Mouse (Mus musculus): Measurements from ENCODE around the gene Pdrg1. TPM values are rescaled to one million over a fixed set of nuclear protein-coding genes. Genes with fewer than 3 reads are reported as not detected.

The Pdrg1 gene
- total and polyA plus RNA-seq, 2 experiments = 14.4 to 28.3 TPM

DNA sequence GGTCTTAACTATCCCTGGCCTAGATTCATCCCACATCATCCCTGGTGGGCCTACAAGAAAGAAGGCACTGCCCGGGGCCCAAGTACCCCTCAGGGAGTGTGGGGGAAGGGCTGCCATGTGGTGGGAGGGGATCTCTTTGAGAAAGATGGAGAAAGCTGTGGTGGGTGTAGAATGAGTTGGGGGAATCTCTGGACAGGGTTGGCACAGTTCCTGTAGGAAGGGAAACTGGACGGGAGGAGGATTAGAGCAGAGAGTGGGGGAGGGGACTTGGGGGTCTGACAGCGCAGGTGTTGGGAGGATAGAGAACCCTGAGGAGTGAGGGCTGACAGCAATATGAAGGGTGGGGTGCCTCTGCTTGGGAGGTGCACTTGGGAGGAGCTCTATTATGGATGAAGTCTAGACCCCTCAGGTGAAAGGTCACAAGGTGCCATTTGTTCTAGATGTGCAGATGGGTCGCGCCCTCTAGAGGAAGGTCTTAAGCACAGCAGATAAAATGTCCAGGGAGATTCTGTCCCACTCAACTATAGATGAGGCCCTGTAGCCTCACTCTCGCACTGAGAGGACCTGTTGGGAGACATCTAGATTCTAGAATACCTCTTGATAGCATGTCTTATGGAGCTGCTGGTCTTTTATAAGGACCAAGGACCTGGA is 40.2 kb upstream of the Pdrg1 start:
- no peak overlapping the region for H3K9ac ChIP-seq (ENCODE audit: low read depth, low read length)
- DNase-seq (ENCODE audit: extremely low read depth, low read depth, low spot score) = no peak
- TF ChIP-seq CTCF (IDR thresholded peaks at IDR 0.05; ENCODE audit: low read depth, low read length) (no peak), POLR2A (IDR thresholded peaks at IDR 0.05; ENCODE audit: extremely low read depth, insufficient read depth, low read length) (no peak)
- H3K36me3 ChIP-seq (ENCODE audit: control insufficient read depth, insufficient read depth, low read length) = no peaks in the 10 kb centered on the region
- WGBS = 51% methylated on average over 6 of the region's 6 CpGs
- H3K27ac ChIP-seq (replicated peaks; ENCODE audit: insufficient read depth, low read depth, low read length) = no peak overlapping the region
- H3K4me3 ChIP-seq (ENCODE audit: insufficient read depth, low read depth, low read length) = no peak overlapping the region
- no peaks in the 10 kb centered on the region for H3K4me1 ChIP-seq (ENCODE audit: control insufficient read depth, insufficient read depth, low read length)
- no peaks in the 10 kb centered on the region for H3K79me2 ChIP-seq (ENCODE audit: control insufficient read depth, insufficient read depth, low read length)
- peaks cover 3% of the 10 kb centered on the region for H3K27me3 ChIP-seq (ENCODE audit: control insufficient read depth, insufficient read depth, low read length)

DNA sequence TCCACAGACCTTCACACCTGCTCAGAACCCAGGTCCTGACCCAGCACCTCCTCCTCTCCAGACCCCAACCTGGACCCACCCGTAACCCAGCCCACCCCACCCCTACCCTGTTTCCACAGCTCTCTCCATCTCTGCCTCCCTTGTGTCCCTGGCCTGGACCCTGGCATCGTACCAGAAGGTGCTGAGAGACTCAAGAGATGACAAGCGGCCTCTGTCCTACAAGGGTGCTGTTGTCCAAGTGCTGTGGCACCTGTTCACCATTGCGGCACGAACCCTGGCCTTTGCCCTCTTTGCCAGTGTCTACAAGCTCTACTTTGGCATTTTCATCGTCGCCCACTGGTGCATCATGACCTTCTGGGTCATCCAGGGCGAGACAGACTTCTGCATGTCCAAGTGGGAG is 38.7 kb upstream of the Pdrg1 start:
- no peaks in the 10 kb centered on the region for H3K4me1 ChIP-seq (ENCODE audit: control insufficient read depth, insufficient read depth, low read length)
- WGBS = 75% methylated on average over 8 of the region's 8 CpGs
- H3K79me2 ChIP-seq (ENCODE audit: control insufficient read depth, insufficient read depth, low read length) = no peaks in the 10 kb centered on the region

DNA sequence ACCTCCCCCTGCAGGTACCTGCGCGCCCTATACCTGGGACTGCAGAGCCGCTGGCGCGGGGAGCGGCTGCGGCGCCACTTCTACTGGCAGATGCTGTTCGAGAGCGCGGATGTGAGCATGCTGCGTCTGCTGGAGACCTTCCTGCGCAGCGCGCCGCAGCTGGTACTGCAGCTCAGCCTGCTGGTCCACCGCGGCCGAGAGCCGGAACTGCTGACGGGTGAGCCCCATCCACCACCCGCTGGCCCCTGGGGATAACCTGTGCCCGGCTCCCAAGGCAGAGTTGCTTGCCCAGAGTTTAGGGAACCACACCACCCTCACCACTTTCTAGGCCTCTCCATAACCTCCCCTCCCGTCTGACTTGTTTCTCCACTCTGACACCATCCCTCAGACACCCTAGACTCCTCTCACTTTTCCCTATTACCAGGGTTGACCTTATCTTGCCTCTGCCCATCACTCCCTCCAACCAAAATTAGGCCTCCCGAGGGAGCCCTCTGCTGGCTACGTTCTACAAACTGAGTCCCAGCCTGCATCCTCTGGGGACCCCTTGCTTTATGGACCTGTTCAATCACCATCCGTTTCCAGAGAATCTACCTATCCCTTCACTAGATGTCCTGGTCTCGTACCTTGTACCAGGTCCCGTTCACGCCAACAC is 37.6 kb upstream of the Pdrg1 start:
- 9% methylated on average over 30 of the region's 30 CpGs for WGBS

More for the DNA sequence above, 38.7 kb upstream of the Pdrg1 start:
- Histone ChIP-seq H3K9ac (ENCODE audit: low read depth, low read length) (no peak overlapping the region), H3K27ac (replicated peaks; ENCODE audit: insufficient read depth, low read depth, low read length) (no peak overlapping the region), H3K27me3 (ENCODE audit: control insufficient read depth, insufficient read depth, low read length) (peaks cover 3% of the 10 kb centered on the region), H3K36me3 (ENCODE audit: control insufficient read depth, insufficient read depth, low read length) (no peaks in the 10 kb centered on the region), H3K4me3 (ENCODE audit: insufficient read depth, low read depth, low read length) (no peak overlapping the region)
- DNase-seq (ENCODE audit: extremely low read depth, low read depth, low spot score) = no peak
- TF ChIP-seq POLR2A (IDR thresholded peaks at IDR 0.05; ENCODE audit: extremely low read depth, insufficient read depth, low read length) (no peak), CTCF (IDR thresholded peaks at IDR 0.05; ENCODE audit: low read depth, low read length) (no peak)

DNA sequence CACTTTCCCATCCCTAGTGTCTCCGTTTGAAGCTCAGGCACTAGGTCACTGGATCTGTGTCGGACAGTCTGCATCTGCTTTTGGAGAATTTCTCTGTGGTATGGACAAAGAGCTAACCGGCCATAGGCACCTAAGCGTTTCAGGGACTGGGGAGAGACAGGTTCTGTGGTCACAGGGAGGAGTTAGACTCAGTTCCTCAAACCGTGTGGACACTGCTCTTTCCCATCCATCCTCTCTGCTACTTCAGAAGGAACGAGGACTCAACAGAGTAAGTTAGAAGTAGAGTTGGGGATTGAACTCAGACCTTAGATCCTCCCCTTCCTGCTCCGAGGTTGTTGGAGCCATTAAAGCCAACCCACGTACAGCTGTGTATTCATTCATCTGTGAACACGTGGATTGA is 36.3 kb upstream of the Pdrg1 start:
- DNase-seq (ENCODE audit: extremely low read depth, low read depth, low spot score) = no peak
- TF ChIP-seq CTCF (IDR thresholded peaks at IDR 0.05; ENCODE audit: low read depth, low read length) = no peak
- TF ChIP-seq POLR2A (IDR thresholded peaks at IDR 0.05; ENCODE audit: extremely low read depth, insufficient read depth, low read length) = no peak
- 73% methylated on average over 9 of the region's 9 CpGs for whole genome bisulfite sequencing

More for the DNA sequence above, 37.6 kb upstream of the Pdrg1 start:
- Histone ChIP-seq H3K4me3 (ENCODE audit: insufficient read depth, low read depth, low read length) (no peak overlapping the region), H3K79me2 (ENCODE audit: control insufficient read depth, insufficient read depth, low read length) (no peaks in the 10 kb centered on the region), H3K36me3 (ENCODE audit: control insufficient read depth, insufficient read depth, low read length) (no peaks in the 10 kb centered on the region), H3K9ac (ENCODE audit: low read depth, low read length) (no peak overlapping the region), H3K27ac (replicated peaks; ENCODE audit: insufficient read depth, low read depth, low read length) (no peak overlapping the region), H3K4me1 (ENCODE audit: control insufficient read depth, insufficient read depth, low read length) (no peaks in the 10 kb centered on the region), H3K27me3 (ENCODE audit: control insufficient read depth, insufficient read depth, low read length) (peaks cover 3% of the 10 kb centered on the region)
- TF ChIP-seq CTCF (IDR thresholded peaks at IDR 0.05; ENCODE audit: low read depth, low read length) (no peak), POLR2A (IDR thresholded peaks at IDR 0.05; ENCODE audit: extremely low read depth, insufficient read depth, low read length) (no peak)
- DNase-seq (ENCODE audit: extremely low read depth, low read depth, low spot score) = no peak

DNA sequence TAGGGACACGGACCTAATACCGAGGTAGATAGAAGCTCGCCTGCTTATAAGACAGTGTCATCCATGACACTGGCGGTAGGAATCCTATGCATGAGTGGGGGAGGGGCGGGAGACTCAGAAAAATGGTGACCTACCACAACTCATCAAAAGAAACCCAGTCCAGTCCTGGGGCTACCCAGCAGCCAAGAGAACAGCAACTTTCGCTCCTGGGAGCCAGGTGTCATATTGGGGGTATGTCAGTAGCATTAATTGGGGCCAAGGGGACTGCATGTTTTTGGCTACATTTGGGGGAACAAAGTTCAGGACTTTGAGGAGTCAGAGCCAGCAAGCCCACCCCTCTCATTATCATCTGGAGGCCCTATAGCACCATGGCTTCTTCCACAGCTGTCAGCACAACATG is 35.9 kb upstream of the Pdrg1 start:
- no peak overlapping the region for H3K4me3 ChIP-seq (ENCODE audit: insufficient read depth, low read depth, low read length)
- no peak overlapping the region for H3K27ac ChIP-seq (replicated peaks; ENCODE audit: insufficient read depth, low read depth, low read length)
- no peak overlapping the region for H3K9ac ChIP-seq (ENCODE audit: low read depth, low read length)
- no peaks in the 10 kb centered on the region for H3K79me2 ChIP-seq (ENCODE audit: control insufficient read depth, insufficient read depth, low read length)
- TF ChIP-seq CTCF (IDR thresholded peaks at IDR 0.05; ENCODE audit: low read depth, low read length) (no peak), POLR2A (IDR thresholded peaks at IDR 0.05; ENCODE audit: extremely low read depth, insufficient read depth, low read length) (no peak)
- DNase-seq (ENCODE audit: extremely low read depth, low read depth, low spot score) = no peak
- H3K27me3 ChIP-seq (ENCODE audit: control insufficient read depth, insufficient read depth, low read length) = peaks cover 3% of the 10 kb centered on the region
- 71% methylated on average over 6 of the region's 6 CpGs for WGBS
- H3K4me1 ChIP-seq (ENCODE audit: control insufficient read depth, insufficient read depth, low read length) = no peaks in the 10 kb centered on the region
- H3K36me3 ChIP-seq (ENCODE audit: control insufficient read depth, insufficient read depth, low read length) = no peaks in the 10 kb centered on the region

More for the DNA sequence above, 36.3 kb upstream of the Pdrg1 start:
- no peaks in the 10 kb centered on the region for H3K4me1 ChIP-seq (ENCODE audit: control insufficient read depth, insufficient read depth, low read length)
- H3K4me3 ChIP-seq (ENCODE audit: insufficient read depth, low read depth, low read length) = no peak overlapping the region
- H3K27ac ChIP-seq (replicated peaks; ENCODE audit: insufficient read depth, low read depth, low read length) = no peak overlapping the region
- no peaks in the 10 kb centered on the region for H3K79me2 ChIP-seq (ENCODE audit: control insufficient read depth, insufficient read depth, low read length)
- no peaks in the 10 kb centered on the region for H3K36me3 ChIP-seq (ENCODE audit: control insufficient read depth, insufficient read depth, low read length)
- H3K27me3 ChIP-seq (ENCODE audit: control insufficient read depth, insufficient read depth, low read length) = peaks cover 3% of the 10 kb centered on the region
- no peak overlapping the region for H3K9ac ChIP-seq (ENCODE audit: low read depth, low read length)

DNA sequence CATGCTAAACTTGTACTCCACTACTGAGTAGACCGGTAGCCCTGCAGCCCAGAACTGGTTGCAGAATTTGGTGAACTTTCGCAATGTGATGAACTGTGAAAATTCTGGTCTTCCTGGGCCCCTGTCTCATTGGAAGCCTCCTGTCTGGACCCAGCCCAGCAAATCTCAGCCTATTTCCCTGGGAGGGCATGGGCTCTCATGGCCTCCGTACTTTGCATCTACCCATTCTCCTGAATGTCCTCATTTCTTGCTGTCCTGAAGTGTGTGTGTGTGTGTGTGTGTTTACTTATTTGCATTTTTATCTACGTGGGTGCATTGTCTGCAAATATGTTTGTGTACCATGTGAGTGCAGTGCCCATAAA is 34.8 kb upstream of the Pdrg1 start:
- Histone ChIP-seq H3K79me2 (ENCODE audit: control insufficient read depth, insufficient read depth, low read length) (no peaks in the 10 kb centered on the region), H3K4me1 (ENCODE audit: control insufficient read depth, insufficient read depth, low read length) (no peaks in the 10 kb centered on the region), H3K9ac (ENCODE audit: low read depth, low read length) (no peak overlapping the region), H3K27ac (replicated peaks; ENCODE audit: insufficient read depth, low read depth, low read length) (no peak overlapping the region), H3K36me3 (ENCODE audit: control insufficient read depth, insufficient read depth, low read length) (no peaks in the 10 kb centered on the region), H3K4me3 (ENCODE audit: insufficient read depth, low read depth, low read length) (no peak overlapping the region), H3K27me3 (ENCODE audit: control insufficient read depth, insufficient read depth, low read length) (peaks cover 3% of the 10 kb centered on the region)
- 72% methylated on average over 4 of the region's 4 CpGs for WGBS
- DNase-seq (ENCODE audit: extremely low read depth, low read depth, low spot score) = no peak
- TF ChIP-seq CTCF (IDR thresholded peaks at IDR 0.05; ENCODE audit: low read depth, low read length) = no peak
- TF ChIP-seq POLR2A (IDR thresholded peaks at IDR 0.05; ENCODE audit: extremely low read depth, insufficient read depth, low read length) = no peak

All from liver, adult 2 months (tissue).